Mouse (Mus musculus): ENCODE measurements around the gene Atl1.

DNA sequence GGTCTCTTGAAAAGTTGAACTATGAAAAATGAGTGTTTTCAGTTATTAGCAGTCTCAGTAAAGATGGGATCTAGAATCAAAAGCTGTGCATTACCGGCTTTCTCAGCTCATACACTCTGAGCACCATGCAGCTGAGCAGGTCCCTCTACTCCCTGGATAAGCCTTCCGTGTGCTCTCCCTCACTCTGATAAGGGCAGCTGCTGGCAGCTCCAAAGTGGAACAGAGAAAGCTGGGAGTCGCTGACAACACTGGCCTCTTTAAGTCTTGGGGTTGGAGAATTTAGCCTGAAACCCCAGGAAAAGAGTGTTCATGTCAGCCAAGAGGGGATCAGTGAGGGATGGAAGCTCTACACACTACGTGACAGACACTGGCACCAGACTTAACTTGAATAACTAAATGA is 33.6 kb upstream of the Atl1 start:
- TF ChIP-seq POLR2A (IDR thresholded peaks at IDR 0.05; ENCODE audit: insufficient read depth, low read length): no peak
- no peak for TF ChIP-seq CTCF (IDR thresholded peaks at IDR 0.05; ENCODE audit: low read depth, low read length)
- TF ChIP-seq EP300 (IDR thresholded peaks at IDR 0.05; ENCODE audit: insufficient read depth, low read depth, low read length): no peak

Measured in ES-Bruce4 (cell line).